9 mouse cellular contexts compared by ENCODE assay signal in the genomic region with DNA sequence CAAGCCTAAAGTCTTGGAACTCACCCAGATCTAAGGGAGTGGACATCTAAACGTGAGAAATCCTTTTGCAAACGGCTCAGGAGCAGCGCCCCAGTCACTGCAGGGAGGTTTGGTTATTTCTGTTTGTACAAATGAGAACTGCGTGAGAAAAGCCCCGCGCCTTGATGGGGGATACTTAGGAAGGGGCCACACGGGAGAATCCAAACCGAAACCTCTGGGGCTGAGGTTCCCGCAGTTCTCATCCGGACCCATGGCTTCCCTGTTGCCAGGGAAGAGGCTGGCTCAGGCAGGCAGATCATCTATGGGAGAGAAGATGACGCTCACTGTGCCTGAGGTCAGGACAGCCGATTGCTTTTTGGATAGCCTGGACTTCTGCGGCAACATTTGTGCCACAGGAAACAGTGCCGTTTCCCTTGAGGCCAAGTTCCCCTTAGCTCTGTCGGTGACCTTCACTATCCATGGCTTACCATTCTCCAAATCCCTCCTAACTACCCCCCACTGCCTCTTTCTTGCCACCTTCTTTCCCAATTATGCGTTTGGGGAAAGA.
A peak's percentile ranks its signal among the peaks of the same experiment; 100 is the strongest.
DNase-seq lines count a peak whose midpoint lies in the region; ATAC-seq and TF ChIP-seq lines count a peak whose summit lies in the region.
"Had no signal": no experiment of that assay in that cellular context is flagged by ENCODE, and none has a peak within 500 bp of the region (broad histone marks: within the 10 kb centered on the region; RNA-seq: fewer than 3 reads in every experiment).

No protein-coding gene starts in this region.

- 33% methylated on average over 16 of the region's 16 CpGs for WGBS in heart, embryonic 11.5 days (ENCODE audit: insufficient replicate concordance)
- 55% methylated on average over 16 of the region's 16 CpGs for WGBS in midbrain, embryonic 15.5 days
- 57% methylated on average over 16 of the region's 16 CpGs for WGBS in midbrain, embryonic 13.5 days
- WGBS in intestine, postnatal 0 days: 37% methylated on average over 16 of the region's 16 CpGs
- WGBS in stomach, embryonic 14.5 days: 38% methylated on average over 16 of the region's 16 CpGs

- H3K9ac ChIP-seq in heart, embryonic 11.5 days (ENCODE audit: low read depth, low read length): peak overlapping the region; percentile 22; the same call in 1 of the 2 replicates
- H3K9ac ChIP-seq in midbrain, embryonic 15.5 days: no peak overlapping the region
- no peak overlapping the region for H3K9ac ChIP-seq in midbrain, embryonic 13.5 days (replicated peaks)
- H3K9ac ChIP-seq in intestine, postnatal 0 days (ENCODE audit: low read depth, low read length): no peak overlapping the region
- no peak overlapping the region for H3K9ac ChIP-seq in stomach, embryonic 14.5 days (replicated peaks; ENCODE audit: low read depth, low read length)

- peak overlapping the region; percentile 36 for H3K4me3 ChIP-seq in heart, embryonic 11.5 days (ENCODE audit: low read depth, low read length)
- no peak overlapping the region for H3K4me3 ChIP-seq in midbrain, embryonic 15.5 days
- no peak overlapping the region for H3K4me3 ChIP-seq in midbrain, embryonic 13.5 days (replicated peaks)
- H3K4me3 ChIP-seq in intestine, postnatal 0 days (ENCODE audit: low read depth, low read length): peak overlapping the region; percentile 22
- H3K4me3 ChIP-seq in stomach, embryonic 14.5 days (ENCODE audit: low read depth, low read length): peak overlapping the region; percentile 14; the same call in 1 of the 2 replicates

- H3K4me2 ChIP-seq in heart, embryonic 11.5 days: peak overlapping the region; percentile 61
- H3K4me2 ChIP-seq in midbrain, embryonic 15.5 days: peak overlapping the region; percentile 25; the same call in 1 of the 2 replicates
- no peak overlapping the region for H3K4me2 ChIP-seq in midbrain, embryonic 13.5 days (replicated peaks)
- peak overlapping the region; percentile 58 for H3K4me2 ChIP-seq in intestine, postnatal 0 days (replicated peaks; ENCODE audit: low read depth)
- H3K4me2 ChIP-seq in stomach, embryonic 14.5 days (replicated peaks; ENCODE audit: low read depth, low read length): peak overlapping the region; percentile 32

- no peak for TF ChIP-seq CTCF in intestine, postnatal 0 days (IDR thresholded peaks at IDR 0.05; ENCODE audit: low read depth)

- no peak for DNase-seq in heart, adult 8-10 months (ENCODE audit: low spot score)
- DNase-seq in gastrocnemius, adult 8-10 months (ENCODE audit: low spot score in 2 of 2): no peak
- DNase-seq: gastrocnemius, postnatal 36 days had no signal

- no peaks in the 10 kb centered on the region for H3K36me3 ChIP-seq in heart, embryonic 11.5 days (ENCODE audit: control insufficient read depth, insufficient read depth, low read length)
- H3K36me3 ChIP-seq in midbrain, embryonic 15.5 days (replicated peaks): no peaks in the 10 kb centered on the region
- H3K36me3 ChIP-seq in midbrain, embryonic 13.5 days: no peaks in the 10 kb centered on the region
- H3K36me3 ChIP-seq in intestine, postnatal 0 days (ENCODE audit: control insufficient read depth, insufficient read depth): no peaks in the 10 kb centered on the region
- no peaks in the 10 kb centered on the region for H3K36me3 ChIP-seq in stomach, embryonic 14.5 days (ENCODE audit: control insufficient read depth, insufficient read depth, low read length)

- H3K4me1 ChIP-seq in heart, embryonic 11.5 days (ENCODE audit: control insufficient read depth, insufficient read depth, low read length): peaks cover 3% of the 10 kb centered on the region; the same call in 1 of the 2 replicates
- H3K4me1 ChIP-seq in midbrain, embryonic 15.5 days: no peaks in the 10 kb centered on the region
- no peaks in the 10 kb centered on the region for H3K4me1 ChIP-seq in midbrain, embryonic 13.5 days (replicated peaks)
- H3K4me1 ChIP-seq in intestine, postnatal 0 days (replicated peaks; ENCODE audit: control insufficient read depth, insufficient read depth, low read length): no peaks in the 10 kb centered on the region
- no peaks in the 10 kb centered on the region for H3K4me1 ChIP-seq in stomach, embryonic 14.5 days (ENCODE audit: control insufficient read depth, insufficient read depth, low read length)

- no peak for ATAC-seq in heart, embryonic 11.5 days (replicated peaks; ENCODE audit: insufficient number of reproducible peaks, low FRiP score, low TSS enrichment)
- no peak for ATAC-seq in midbrain, embryonic 15.5 days (replicated peaks)
- no peak for ATAC-seq in midbrain, embryonic 13.5 days
- no peak for ATAC-seq in intestine, postnatal 0 days
- ATAC-seq in stomach, embryonic 14.5 days (ENCODE audit: insufficient number of reproducible peaks, insufficient read depth, low FRiP score, low read depth): no peak
- ATAC-seq in activated CD4-positive, CD25-positive, alpha-beta regulatory T cell, adult 4 months: no peak

- no peak overlapping the region for H3K27ac ChIP-seq in heart, embryonic 11.5 days (ENCODE audit: low read depth, low read length)
- no peak overlapping the region for H3K27ac ChIP-seq in midbrain, embryonic 15.5 days
- H3K27ac ChIP-seq in midbrain, embryonic 13.5 days: no peak overlapping the region
- no peak overlapping the region for H3K27ac ChIP-seq in intestine, postnatal 0 days (ENCODE audit: low read depth, low read length)
- no peak overlapping the region for H3K27ac ChIP-seq in stomach, embryonic 14.5 days (ENCODE audit: low read length)

- peaks cover 3% of the 10 kb centered on the region; the same call in 1 of the 2 replicates for H3K27me3 ChIP-seq in heart, embryonic 11.5 days (ENCODE audit: control insufficient read depth, insufficient read depth, low read length)
- peaks cover 6% of the 10 kb centered on the region; the same call in 1 of the 2 replicates for H3K27me3 ChIP-seq in midbrain, embryonic 15.5 days (replicated peaks)
- peaks cover 3% of the 10 kb centered on the region; the same call in 1 of the 2 replicates for H3K27me3 ChIP-seq in midbrain, embryonic 13.5 days
- H3K27me3 ChIP-seq in intestine, postnatal 0 days (replicated peaks; ENCODE audit: control insufficient read depth, insufficient read depth, low read length): no peaks in the 10 kb centered on the region
- H3K27me3 ChIP-seq in stomach, embryonic 14.5 days (ENCODE audit: control insufficient read depth, insufficient read depth, low read length): no peaks in the 10 kb centered on the region

- no peaks in the 10 kb centered on the region for H3K9me3 ChIP-seq in heart, embryonic 11.5 days (replicated peaks; ENCODE audit: control insufficient read depth, low read length)
- no peaks in the 10 kb centered on the region for H3K9me3 ChIP-seq in midbrain, embryonic 15.5 days
- H3K9me3 ChIP-seq in midbrain, embryonic 13.5 days: no peaks in the 10 kb centered on the region
- no peaks in the 10 kb centered on the region for H3K9me3 ChIP-seq in intestine, postnatal 0 days (ENCODE audit: control insufficient read depth)
- no peaks in the 10 kb centered on the region for H3K9me3 ChIP-seq in stomach, embryonic 14.5 days (ENCODE audit: control insufficient read depth, low read depth, low read length)

Comparison
In these comparisons a context has a peak if more than half of its experiments do, and no peak if none do; other contexts are left out.
1. H3K4me3 ChIP-seq: peak in heart, embryonic 11.5 days (single experiment), intestine, postnatal 0 days (single experiment) and stomach, embryonic 14.5 days (single experiment); none in midbrain, embryonic 15.5 days (single experiment) and midbrain, embryonic 13.5 days (single experiment).